16 mouse cellular contexts compared by ENCODE assay signal in genomic region chr3:38130088-38130487, GRCm38 (mm10).
DNase-seq lines count a peak whose midpoint lies in the region; ATAC-seq and TF ChIP-seq lines count a peak whose summit lies in the region.
"Had no signal": no experiment of that assay in that cellular context is flagged by ENCODE, and none has a peak within 500 bp of the region (broad histone marks: within the 10 kb centered on the region; RNA-seq: fewer than 3 reads in every experiment).

No protein-coding gene starts in this region.

- H3K36me3 ChIP-seq in liver, adult 2 months (ENCODE audit: control insufficient read depth, insufficient read depth, low read length): no peaks in the 10 kb centered on the region
- no peaks in the 10 kb centered on the region for H3K36me3 ChIP-seq in liver, embryonic 12.5 days
- H3K36me3 ChIP-seq: forebrain, embryonic 15.5 days; heart, embryonic 13.5 days; liver, embryonic 15.5 days; midbrain, embryonic 12.5 days had no signal

- no peaks in the 10 kb centered on the region for H3K79me2 ChIP-seq in liver, adult 2 months (ENCODE audit: control insufficient read depth, insufficient read depth, low read length)

- intact Hi-C loops in left cerebral cortex, postnatal 10 days (cut with DNase I): no loop called here

- H3K4me2 ChIP-seq in liver, embryonic 12.5 days: no peak overlapping the region
- H3K4me2 ChIP-seq: forebrain, embryonic 15.5 days; heart, embryonic 13.5 days; liver, embryonic 15.5 days; midbrain, embryonic 12.5 days had no signal

- peak; percentile 42 for DNase-seq in adrenal gland, adult 8-10 months
- no peak for DNase-seq in adrenal gland, postnatal 25 days
- peak; percentile 66 for DNase-seq in liver, adult 2 months (ENCODE audit: extremely low read depth, low read depth, low spot score)
- DNase-seq in adrenal gland, postnatal 10 days: peak; percentile 45
- DNase-seq in kidney, postnatal 36 days: peak; percentile 53 to 61
- no peak for DNase-seq in frontal cortex, postnatal 25 days (ENCODE audit: low spot score in 2 of 2)
- DNase-seq in left cerebral cortex, postnatal 10 days (ENCODE audit: extremely low spot score in 1 of 2, low spot score in 2 of 2): no peak
- DNase-seq: cerebellum, adult 2 months; heart, postnatal 36 days; lung, postnatal 4 days had no signal

- no peak for TF ChIP-seq POLR2A in liver, adult 2 months (IDR thresholded peaks at IDR 0.05; ENCODE audit: extremely low read depth, insufficient read depth, low read length)

- no peak for TF ChIP-seq CTCF in liver, adult 2 months (IDR thresholded peaks at IDR 0.05; ENCODE audit: low read depth, low read length)

- no peak overlapping the region for H3K27ac ChIP-seq in liver, adult 2 months (replicated peaks; ENCODE audit: insufficient read depth, low read depth, low read length)
- no peak overlapping the region for H3K27ac ChIP-seq in liver, embryonic 12.5 days
- H3K27ac ChIP-seq: forebrain, embryonic 15.5 days; heart, embryonic 13.5 days; left cerebral cortex, adult 2 months; midbrain, embryonic 12.5 days had no signal

- 11% methylated on average over 1 of the region's 1 CpGs for WGBS in liver, adult 2 months
- WGBS in liver, embryonic 12.5 days (ENCODE audit: insufficient replicate concordance): 26% methylated on average over 1 of the region's 1 CpGs

- no peak overlapping the region for H3K4me3 ChIP-seq in liver, adult 2 months (ENCODE audit: insufficient read depth, low read depth, low read length)
- H3K4me3 ChIP-seq in liver, embryonic 12.5 days: no peak overlapping the region
- H3K4me3 ChIP-seq: forebrain, embryonic 15.5 days; heart, embryonic 13.5 days; left cerebral cortex, adult 2 months; liver, embryonic 15.5 days; midbrain, embryonic 12.5 days had no signal

- ATAC-seq in liver, embryonic 12.5 days: no peak
- ATAC-seq: forebrain, embryonic 15.5 days had no signal

- no peak overlapping the region for H3K9ac ChIP-seq in liver, adult 2 months (ENCODE audit: low read depth, low read length)
- no peak overlapping the region for H3K9ac ChIP-seq in liver, embryonic 12.5 days
- H3K9ac ChIP-seq: forebrain, embryonic 15.5 days; heart, embryonic 13.5 days; liver, embryonic 15.5 days; midbrain, embryonic 12.5 days had no signal

- no peaks in the 10 kb centered on the region for H3K27me3 ChIP-seq in liver, adult 2 months (ENCODE audit: control insufficient read depth, insufficient read depth, low read length)
- H3K27me3 ChIP-seq in liver, embryonic 12.5 days (replicated peaks): no peaks in the 10 kb centered on the region
- H3K27me3 ChIP-seq: forebrain, embryonic 15.5 days; heart, embryonic 13.5 days; liver, embryonic 15.5 days; midbrain, embryonic 12.5 days had no signal

- no peaks in the 10 kb centered on the region for H3K9me3 ChIP-seq in liver, embryonic 12.5 days (replicated peaks)
- H3K9me3 ChIP-seq: forebrain, embryonic 15.5 days; liver, embryonic 15.5 days; midbrain, embryonic 12.5 days had no signal

- H3K4me1 ChIP-seq in liver, adult 2 months (ENCODE audit: control insufficient read depth, insufficient read depth, low read length): peaks cover 9% of the 10 kb centered on the region
- H3K4me1 ChIP-seq in liver, embryonic 12.5 days: no peaks in the 10 kb centered on the region
- H3K4me1 ChIP-seq: forebrain, embryonic 15.5 days; midbrain, embryonic 12.5 days had no signal

Comparison
In these comparisons a context has a peak if more than half of its experiments do, and no peak if none do; other contexts are left out.
1. DNase-seq: peak in adrenal gland, adult 8-10 months (single experiment), liver, adult 2 months (single experiment), adrenal gland, postnatal 10 days (single experiment) and kidney, postnatal 36 days (2 of 2); none in adrenal gland, postnatal 25 days (single experiment), frontal cortex, postnatal 25 days (0 of 2) and left cerebral cortex, postnatal 10 days (0 of 2).